Mouse (Mus musculus): Measurements from ENCODE around the gene Ppp1r13b.

GRCm38 (mm10) chr12:111843470-111843869, 64.4 kb downstream of the Ppp1r13b start:
- no peak for TF ChIP-seq MXI1 (IDR thresholded peaks at IDR 0.05; ENCODE audit: low read depth, low read length)
- TF ChIP-seq CHD2 (IDR thresholded peaks at IDR 0.05; ENCODE audit: low read length), result no peak
- TF ChIP-seq NELFE (IDR thresholded peaks at IDR 0.05; ENCODE audit: low read depth, low read length), result no peak
- no peak for TF ChIP-seq GABPA (IDR thresholded peaks at IDR 0.05; ENCODE audit: low read depth, low read length)
- TF ChIP-seq MAFK (IDR thresholded peaks at IDR 0.05; ENCODE audit: borderline replicate concordance, low read depth, low read length), result peak; percentile 97
- no peak for TF ChIP-seq CTCF (IDR thresholded peaks at IDR 0.05 in 2 of 3, conservative IDR thresholded peaks at IDR 0.05 in 1 of 3; ENCODE audit: control insufficient read depth in 1 of 3, insufficient read depth in 1 of 3, low read depth in 2 of 3, low read length in 3 of 3, poor library complexity in 1 of 3, severe bottlenecking in 1 of 3)
- no peak for TF ChIP-seq UBTF (IDR thresholded peaks at IDR 0.05; ENCODE audit: borderline replicate concordance, insufficient read depth, low read depth, low read length)

All from MEL (cell line).